Mouse (Mus musculus) layer of hippocampus, adult 18-20 months (tissue): ENCODE data around the gene Tmed8. TPM values are rescaled to one million over a fixed set of nuclear protein-coding genes. Genes with fewer than 3 reads are reported as not detected.

Experiments
- total RNA-seq, 2 experiments: library from RNA; stranded (reverse); gene quantifications; 2 replicates each; pipeline ENCODE4 v1.2.3; 2021

Gene Tmed8
- total RNA-seq, 2 experiments from 2014 or later: 28.6 to 29.4 TPM

Other genes starting within 250 kb of the Tmed8 start
- gene Zdhhc22, start 210.0 kb downstream of the Tmed8 start, total RNA-seq: 1 to 10 TPM; 7.9 TPM
- gene Tmem63c, start 179.1 kb downstream of the Tmed8 start, total RNA-seq: 10 to 100 TPM; 34.9 to 35.3 TPM
- gene Ngb, start 97.9 kb downstream of the Tmed8 start, total RNA-seq: 1 to 10 TPM; 2.5 to 3.0 TPM
- 10 to 100 TPM; 47.1 to 50.3 TPM for gene Gstz1, start 53.3 kb downstream of the Tmed8 start, total RNA-seq
- 10 to 100 TPM; 15.2 to 16.7 TPM for gene Pomt2, start 52.5 kb downstream of the Tmed8 start, total RNA-seq
- 1 to 10 TPM; 3.2 to 3.4 TPM for gene Samd15, start 731 bp downstream of the Tmed8 start, total RNA-seq
- 1 to 10 TPM; 2.2 to 2.5 TPM for gene Noxred1, start 38.3 kb upstream of the Tmed8 start, total RNA-seq
- gene Vipas39, start 65.8 kb upstream of the Tmed8 start, total RNA-seq: 10 to 100 TPM; 51.8 to 52.9 TPM
- 100 to 1,000 TPM; 192 to 196 TPM for gene Ahsa1, start 66.0 kb upstream of the Tmed8 start, total RNA-seq
- under 1 TPM in 1 of 2 experiments, not detected in 1; 0.20 TPM for gene Ism2, start 99.3 kb upstream of the Tmed8 start, total RNA-seq
- 10 to 100 TPM; 24.6 to 40.9 TPM for gene Sptlc2, start 187.9 kb upstream of the Tmed8 start, total RNA-seq
- gene Slirp, start 243.4 kb upstream of the Tmed8 start, total RNA-seq: 10 to 100 TPM; 94.4 to 97.2 TPM
- 10 to 100 TPM; 19.4 to 21.0 TPM for gene Alkbh1, start 243.6 kb upstream of the Tmed8 start, total RNA-seq